Mouse (Mus musculus): Measurements from ENCODE around the gene Insig1. TPM values are rescaled to one million over a fixed set of nuclear protein-coding genes. Genes with fewer than 3 reads are reported as not detected.
A peak's percentile ranks its signal among the peaks of the same experiment; 100 is the strongest.

The Insig1 gene
- total RNA-seq, 2 experiments from 2014 or later: 71.4 to 76.6 TPM

GRCm38 (mm10) chr5:28056877-28057276 lies 14.3 kb upstream of the Insig1 start:
- intact Hi-C loops (cut with DNase I): no loop called here
- DNase-seq (ENCODE audit: low spot score in 2 of 2): no peak

- intact Hi-C loops (cut with DNase I): no loop called here
- peak in 1 of 2 experiments; percentile 34 for DNase-seq (ENCODE audit: low spot score in 2 of 2)
Measured at GRCm38 (mm10) chr5:28060506-28060905, 10.7 kb upstream of the Insig1 start.

GRCm38 (mm10) chr5:28061011-28061410 lies 10.2 kb upstream of the Insig1 start:
- peak; percentile 22 to 31 for DNase-seq (ENCODE audit: low spot score in 2 of 2)
- intact Hi-C loops (cut with DNase I): no loop called here

- intact Hi-C loops (cut with DNase I): no loop called here
- DNase-seq (ENCODE audit: low spot score in 2 of 2): no peak
Measured at GRCm38 (mm10) chr5:28063989-28064624, 7.1 kb upstream of the Insig1 start.

GRCm38 (mm10) chr5:28065275-28065674 lies 5.9 kb upstream of the Insig1 start:
- DNase-seq (ENCODE audit: low spot score in 2 of 2): no peak
- intact Hi-C loops (cut with DNase I): no loop called here

DNA sequence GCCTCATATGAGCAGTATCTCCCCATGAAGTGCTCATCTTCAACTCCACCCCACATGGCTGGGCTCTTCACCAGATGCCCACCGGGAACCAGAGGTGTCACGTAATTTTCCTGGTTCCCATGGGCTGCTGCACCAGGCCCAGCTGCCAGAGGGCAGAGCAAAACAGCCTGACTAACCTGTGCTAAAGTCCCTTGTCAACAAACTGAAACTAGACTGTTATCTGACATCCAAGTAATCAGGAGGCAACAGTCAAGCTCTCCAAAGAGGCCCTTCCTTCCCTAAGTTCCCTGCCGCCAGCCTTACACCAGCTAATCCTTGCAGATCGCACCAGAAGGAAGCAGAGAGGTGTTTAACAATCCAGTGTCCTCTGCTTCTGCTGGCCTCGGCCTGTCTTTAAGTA lies 4.9 kb upstream of the Insig1 start:
- no peak for DNase-seq (ENCODE audit: low spot score in 2 of 2)
- intact Hi-C loops (cut with DNase I): no loop called here

GRCm38 (mm10) chr5:28070149-28070827 lies 875 bp upstream of the Insig1 start:
- intact Hi-C loops (cut with DNase I): loop anchor here (5.0 kb wide), 2 partner anchors 223 to 278 kb away; partner anchors contain the start of gene Paxip1
- peak in 1 of 2 experiments; percentile 20 for DNase-seq (ENCODE audit: low spot score in 2 of 2)

- intact Hi-C loops (cut with DNase I): loop anchor here (5.0 kb wide), 2 partner anchors 224 to 279 kb away; partner anchors contain the start of gene Paxip1
- DNase-seq (ENCODE audit: low spot score in 2 of 2): peak; percentile 89 to 94
Measured at GRCm38 (mm10) chr5:28071456-28072223, 477 bp downstream of the Insig1 start.

GRCm38 (mm10) chr5:28079431-28079830 lies 8.3 kb downstream of the Insig1 start:
- intact Hi-C loops (cut with DNase I): no loop called here
- DNase-seq (ENCODE audit: low spot score in 2 of 2): no peak

DNA sequence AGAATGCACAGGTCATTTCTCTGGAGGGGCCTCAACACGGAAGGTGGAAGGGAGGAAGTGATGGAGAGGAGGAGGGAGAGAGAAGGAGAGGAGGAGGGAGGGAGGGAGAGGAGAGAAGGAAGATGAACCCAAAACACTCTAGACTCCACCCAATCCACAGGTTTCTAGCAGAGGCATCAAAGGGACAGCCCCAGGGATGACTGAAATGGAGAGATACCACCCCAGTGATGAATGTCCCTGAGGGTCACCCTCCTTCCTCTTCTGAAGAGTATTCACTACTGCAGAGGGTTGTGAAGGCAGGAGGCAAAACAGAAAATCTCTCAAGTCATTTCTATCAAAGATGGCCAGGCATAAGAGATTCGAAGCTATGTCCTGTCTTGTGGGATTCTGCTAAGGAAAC lies 10.0 kb downstream of the Insig1 start:
- intact Hi-C loops (cut with DNase I): loop anchor here (10.0 kb wide), 2 partner anchors 234 to 346 kb away; partner anchors contain the start of gene Rbm33
- DNase-seq (ENCODE audit: low spot score in 2 of 2): no peak

DNA sequence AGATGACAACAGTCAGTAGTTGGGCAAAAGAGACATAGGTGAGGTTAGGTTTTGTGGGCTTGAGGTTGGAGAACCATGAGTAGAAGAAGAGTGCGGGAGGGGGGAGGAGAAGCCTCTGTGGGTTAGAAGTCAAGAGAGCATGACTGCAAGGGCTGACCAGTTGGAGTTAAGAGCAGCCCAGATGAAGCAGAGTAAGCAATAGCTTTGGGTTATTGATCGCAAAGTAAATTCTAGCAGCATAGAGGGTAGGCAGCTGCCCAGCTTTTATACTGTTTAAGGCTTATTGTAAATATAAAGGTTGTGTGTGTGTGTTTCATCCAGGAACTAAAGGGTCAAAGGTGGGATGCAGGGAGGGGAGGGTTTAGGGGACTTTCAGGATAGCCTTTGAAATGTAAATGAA lies 10.7 kb downstream of the Insig1 start:
- intact Hi-C loops (cut with DNase I): loop anchor here (10.0 kb wide), 2 partner anchors 233 to 347 kb away; partner anchors contain the start of gene Rbm33
- no peak for DNase-seq (ENCODE audit: low spot score in 2 of 2)

DNA sequence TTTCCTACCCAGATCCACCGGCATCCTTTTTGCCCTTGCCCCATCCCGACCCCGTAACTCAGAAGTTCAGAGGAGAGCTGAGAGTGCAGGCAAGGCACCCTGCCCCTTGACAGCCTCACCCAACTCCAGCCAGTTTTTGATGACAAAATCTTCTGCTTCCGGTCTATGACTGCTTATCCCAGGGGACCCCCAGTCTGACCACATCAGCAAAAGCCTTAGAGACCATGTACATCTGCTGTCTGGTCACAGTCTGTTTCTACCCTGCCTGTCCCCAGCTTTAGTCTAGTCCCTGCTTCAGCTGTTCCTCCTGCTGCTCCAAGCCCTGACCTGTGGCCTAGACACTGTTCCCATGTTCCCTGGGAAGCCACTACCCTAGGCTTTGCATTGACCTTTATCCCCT lies 11.1 kb downstream of the Insig1 start:
- DNase-seq (ENCODE audit: low spot score in 2 of 2): no peak
- intact Hi-C loops (cut with DNase I): loop anchor here (10.0 kb wide), 2 partner anchors 232 to 348 kb away; partner anchors contain the start of gene Rbm33

DNA sequence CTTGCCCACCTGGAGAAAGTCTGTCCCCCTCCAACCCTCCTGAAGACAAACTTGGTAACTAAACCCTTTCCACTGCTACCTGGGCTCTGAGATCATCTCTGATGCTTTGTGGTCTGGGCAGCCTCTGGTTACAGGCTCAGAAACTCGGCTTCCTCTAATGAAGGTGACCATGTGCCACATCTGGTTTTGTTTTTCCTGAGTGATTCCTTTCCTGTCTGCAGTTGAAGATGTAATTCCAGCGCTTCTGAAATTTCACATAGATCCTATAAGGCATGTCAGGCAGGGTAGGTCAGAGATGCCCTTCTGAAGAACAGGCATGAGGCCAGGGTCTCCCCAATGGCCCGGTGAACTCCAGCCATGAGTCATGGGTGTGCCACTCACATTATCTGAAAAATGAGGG lies 11.6 kb downstream of the Insig1 start:
- no peak for DNase-seq (ENCODE audit: low spot score in 2 of 2)
- intact Hi-C loops (cut with DNase I): loop anchor here (10.0 kb wide), 2 partner anchors 232 to 348 kb away; partner anchors contain the start of gene Rbm33

GRCm38 (mm10) chr5:28084743-28085142 lies 13.6 kb downstream of the Insig1 start:
- no peak for DNase-seq (ENCODE audit: low spot score in 2 of 2)

DNA sequence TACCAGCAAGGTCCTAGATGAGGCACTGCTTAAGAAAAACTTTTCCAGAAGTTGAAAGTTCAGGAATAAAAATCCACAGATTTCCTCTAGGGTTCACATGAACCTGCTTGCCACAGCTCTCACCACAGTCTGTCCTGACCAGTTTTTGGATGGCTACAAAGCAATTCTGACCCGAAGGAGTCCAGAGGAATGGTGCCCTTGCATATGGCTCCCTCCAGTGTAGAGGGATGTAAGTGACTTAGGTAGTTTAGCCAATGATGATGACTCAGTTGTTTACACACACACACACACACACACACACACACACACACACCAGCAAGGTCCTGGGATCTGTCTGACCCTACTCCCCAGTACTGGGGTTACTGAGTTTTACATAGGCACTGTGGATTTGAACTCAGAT lies 19.4 kb downstream of the Insig1 start:
- no peak for DNase-seq (ENCODE audit: low spot score in 2 of 2)
- intact Hi-C loops (cut with DNase I): no loop called here

More at GRCm38 (mm10) chr5:28084743-28085142, 13.6 kb downstream of the Insig1 start:
- intact Hi-C loops (cut with DNase I): loop anchor here (10.0 kb wide), 2 partner anchors 230 to 350 kb away; partner anchors contain the start of gene Rbm33

GRCm38 (mm10) chr5:28092327-28092726 lies 21.2 kb downstream of the Insig1 start:
- no peak for DNase-seq (ENCODE audit: low spot score in 2 of 2)
- intact Hi-C loops (cut with DNase I): no loop called here

DNA sequence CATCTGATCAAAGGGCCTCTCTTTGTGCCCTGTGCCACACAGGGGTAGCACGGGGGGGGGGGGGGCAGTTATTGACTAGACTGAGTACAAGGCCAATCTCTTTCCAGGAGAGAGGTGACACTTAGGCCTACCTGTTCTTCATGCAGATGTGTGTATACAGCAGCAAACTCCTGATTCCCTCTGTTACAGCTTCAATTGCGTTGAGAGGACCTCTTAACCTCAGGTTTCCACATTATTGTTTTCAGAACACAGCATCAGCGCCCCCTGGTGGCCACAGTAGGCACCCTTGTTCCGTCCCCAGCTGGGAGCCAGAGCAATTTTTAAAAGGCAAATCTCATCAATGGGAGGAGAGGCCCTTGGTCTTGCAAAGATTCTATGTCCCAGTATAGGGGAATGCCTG lies 22.7 kb downstream of the Insig1 start:
- intact Hi-C loops (cut with DNase I): loop anchor here (2.0 kb wide), 2 partner anchors 99 to 303 kb away; partner anchors contain the start of gene Paxip1
- peak; percentile 57 to 82 for DNase-seq (ENCODE audit: low spot score in 2 of 2)

DNA sequence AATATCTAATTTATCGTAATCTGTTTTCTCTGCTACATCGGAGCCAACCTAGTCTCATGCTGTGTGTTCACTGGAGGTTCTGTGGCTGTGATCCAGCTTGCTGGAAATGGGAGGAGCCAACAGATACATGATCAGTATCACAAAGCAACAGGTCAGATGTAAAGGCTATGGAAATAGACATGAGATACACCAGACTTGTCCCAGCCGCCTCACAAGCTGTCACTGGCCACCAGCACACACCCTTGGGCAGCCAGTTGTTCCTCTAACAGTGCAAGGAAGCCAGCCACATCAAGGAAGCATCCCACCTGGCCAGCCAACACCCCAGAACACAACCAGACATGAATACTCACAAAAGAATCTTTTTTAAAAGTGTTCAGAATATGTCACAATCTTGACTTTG lies 23.2 kb downstream of the Insig1 start:
- intact Hi-C loops (cut with DNase I): loop anchor here (2.0 kb wide), 2 partner anchors 100 to 304 kb away; partner anchors contain the start of gene Paxip1
- no peak for DNase-seq (ENCODE audit: low spot score in 2 of 2)

DNA sequence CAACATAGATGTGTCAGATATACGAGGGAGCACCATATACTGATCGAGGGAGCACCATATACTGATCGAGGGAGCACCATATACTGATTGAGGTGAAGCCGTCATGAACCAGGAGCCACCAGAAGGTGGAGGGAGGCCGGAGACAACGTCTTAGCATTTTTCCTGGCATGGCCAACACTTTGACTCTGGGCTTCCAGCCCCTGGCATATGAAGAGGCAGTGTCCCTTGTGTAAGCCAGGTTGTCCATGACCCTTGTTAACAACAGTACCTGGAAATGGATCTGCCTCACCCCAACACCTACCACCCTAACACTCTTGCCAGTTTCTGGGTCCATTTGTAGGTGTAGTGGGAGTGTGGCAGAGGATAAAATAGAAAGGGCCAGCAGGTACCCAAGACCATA lies 23.7 kb downstream of the Insig1 start:
- intact Hi-C loops (cut with DNase I): loop anchor here (2.0 kb wide), 2 partner anchors 100 to 304 kb away; partner anchors contain the start of gene Paxip1
- DNase-seq (ENCODE audit: low spot score in 2 of 2): no peak
